Mouse (Mus musculus) retina, postnatal 7 days (tissue): ENCODE results near the gene Acot3.
"Not testable (repeated sequence)": the region's sequence is repeated elsewhere in the genome, so short reads cannot be mapped to it uniquely, and the experiment has no call there.

Experiments
- DNase-seq: peaks from one replicate; pipeline ENCODE4 v3.0.0-alpha.2; 2012; ENCODE audit warnings: low read depth, low spot score

The Acot3 gene

DNA sequence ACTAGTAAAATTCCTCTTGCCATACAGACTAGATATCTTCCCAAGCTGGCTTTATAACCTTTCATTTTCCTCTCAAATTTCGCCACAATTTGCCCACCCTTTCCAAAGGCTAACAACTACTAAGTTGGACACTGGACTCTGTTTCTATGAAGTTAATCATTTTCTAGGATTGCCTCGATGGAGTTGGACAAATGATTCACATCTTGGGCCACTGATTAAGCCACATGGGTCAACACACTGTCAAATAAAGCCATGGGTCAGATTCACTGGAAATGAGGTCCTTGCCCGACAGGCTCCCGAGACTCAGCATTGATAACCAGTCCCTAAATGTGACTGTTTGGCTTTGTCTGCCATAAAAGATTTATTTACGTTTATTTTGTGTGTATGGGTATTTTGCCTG is 9.7 kb upstream of the Acot3 start:
- no peak for DNase-seq

GRCm38 (mm10) chr12:84044045-84044444 is 7.9 kb upstream of the Acot3 start:
- DNase-seq: no peak

- no peak for DNase-seq
Observed at GRCm38 (mm10) chr12:84046906-84047305, 5.0 kb upstream of the Acot3 start.

GRCm38 (mm10) chr12:84050744-84051143 is 1.2 kb upstream of the Acot3 start:
- DNase-seq: not testable (repeated sequence)

- no peak for DNase-seq
Observed at GRCm38 (mm10) chr12:84052609-84053008, 665 bp downstream of the Acot3 start.

GRCm38 (mm10) chr12:84053173-84053572 is 1.2 kb downstream of the Acot3 start:
- DNase-seq: no peak

DNA sequence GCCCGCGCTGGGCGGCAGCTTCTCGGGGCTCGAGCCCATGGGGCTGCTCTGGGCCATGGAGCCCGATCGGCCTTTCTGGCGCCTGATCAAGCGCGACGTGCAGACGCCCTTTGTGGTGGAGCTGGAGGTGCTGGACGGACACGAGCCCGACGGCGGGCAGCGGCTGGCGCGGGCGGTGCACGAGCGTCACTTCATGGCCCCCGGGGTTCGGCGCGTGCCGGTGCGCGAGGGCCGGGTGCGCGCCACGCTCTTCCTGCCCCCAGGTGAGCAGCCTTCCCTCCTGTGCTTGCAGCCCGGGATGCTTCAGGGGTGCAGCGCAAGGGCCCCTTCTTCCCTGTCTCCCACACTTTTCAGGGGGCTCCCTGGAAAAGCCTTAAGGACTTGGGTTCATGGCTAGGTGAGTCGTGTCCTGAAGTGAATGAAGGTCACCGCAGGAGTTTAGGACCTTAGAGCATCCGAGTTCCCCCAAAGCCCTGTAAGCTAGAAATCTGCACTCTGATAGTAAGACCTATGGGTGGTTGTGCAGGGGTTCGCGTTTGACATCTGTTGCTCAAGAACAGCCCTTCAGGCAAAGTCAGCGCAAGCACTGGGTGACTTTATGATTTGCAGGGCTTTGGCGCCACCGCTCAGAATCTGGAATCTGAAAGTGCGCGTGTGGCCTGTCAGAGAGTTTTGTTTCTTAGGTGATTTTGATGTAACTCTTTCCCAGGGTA is 1.9 kb downstream of the Acot3 start:
- DNase-seq: no peak

DNA sequence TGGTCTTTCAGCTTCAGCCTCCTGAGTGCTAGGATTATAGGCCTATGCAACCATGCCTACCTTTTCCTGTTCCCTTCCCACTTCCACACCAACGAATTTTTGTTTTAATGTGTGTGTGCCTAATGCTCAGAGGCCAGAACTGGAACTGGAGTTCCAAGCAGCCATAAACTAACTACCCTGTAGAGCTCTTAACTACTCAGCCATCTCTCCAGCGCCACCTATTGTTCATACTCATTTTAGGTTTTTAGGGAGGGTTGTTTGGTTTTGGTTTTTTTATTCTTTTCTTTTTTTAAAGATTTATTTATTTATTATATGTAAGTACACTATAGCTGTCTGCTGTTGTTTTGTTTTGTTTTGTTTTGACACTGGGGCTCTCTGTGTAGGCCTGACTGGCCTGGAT is 9.0 kb downstream of the Acot3 start:
- no peak for DNase-seq

- no peak for DNase-seq
Observed at GRCm38 (mm10) chr12:84062336-84062735, 10.4 kb downstream of the Acot3 start.

DNA sequence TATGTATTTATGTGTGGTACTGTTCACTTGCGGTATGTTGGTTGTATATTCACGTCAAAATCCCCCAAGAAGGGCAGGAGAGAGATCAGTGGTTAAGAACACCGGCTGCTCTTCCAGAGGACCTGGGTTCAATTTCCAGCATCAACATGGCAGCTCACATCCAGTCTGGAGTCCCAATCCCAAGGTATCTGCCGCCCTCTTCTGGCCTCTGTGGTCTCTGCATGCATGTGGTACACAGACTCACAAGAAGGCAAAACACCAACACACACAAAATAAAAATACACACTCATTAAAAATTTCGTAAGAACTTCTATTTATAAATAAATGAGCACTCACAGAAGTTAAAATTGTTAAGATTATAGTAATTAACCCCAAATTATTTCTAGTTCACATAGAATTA is 11.3 kb downstream of the Acot3 start:
- DNase-seq: no peak

DNA sequence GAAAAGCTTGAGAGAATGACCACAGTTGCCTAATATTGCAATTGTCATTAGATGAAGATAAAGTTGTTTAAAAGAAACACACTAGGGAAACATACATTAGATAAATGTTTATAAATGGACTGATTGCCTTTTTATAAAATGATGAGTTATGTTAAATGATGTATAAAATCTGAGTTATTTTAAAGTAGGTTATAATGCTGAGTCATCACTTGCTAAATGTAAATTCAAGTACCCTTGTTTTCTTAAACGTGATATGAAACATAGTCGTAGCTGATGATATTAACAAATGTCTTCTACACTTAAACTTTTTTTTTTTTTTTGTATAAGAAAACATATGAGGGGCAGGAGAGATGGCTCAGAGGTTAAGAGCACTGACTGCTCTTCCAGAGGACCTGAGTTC is 11.9 kb downstream of the Acot3 start:
- DNase-seq: no peak

GRCm38 (mm10) chr12:84064621-84065020 is 12.7 kb downstream of the Acot3 start:
- DNase-seq: no peak

- no peak for DNase-seq
Observed at GRCm38 (mm10) chr12:84067752-84068151, 15.8 kb downstream of the Acot3 start.

GRCm38 (mm10) chr12:84068296-84068695 is 16.4 kb downstream of the Acot3 start:
- DNase-seq: no peak

- DNase-seq: no peak
Observed at GRCm38 (mm10) chr12:84068986-84069385, 17.0 kb downstream of the Acot3 start, which contains the start of gene Acot5. Gene Acot5 (plus strand): TSS chr12:84069325.

DNA sequence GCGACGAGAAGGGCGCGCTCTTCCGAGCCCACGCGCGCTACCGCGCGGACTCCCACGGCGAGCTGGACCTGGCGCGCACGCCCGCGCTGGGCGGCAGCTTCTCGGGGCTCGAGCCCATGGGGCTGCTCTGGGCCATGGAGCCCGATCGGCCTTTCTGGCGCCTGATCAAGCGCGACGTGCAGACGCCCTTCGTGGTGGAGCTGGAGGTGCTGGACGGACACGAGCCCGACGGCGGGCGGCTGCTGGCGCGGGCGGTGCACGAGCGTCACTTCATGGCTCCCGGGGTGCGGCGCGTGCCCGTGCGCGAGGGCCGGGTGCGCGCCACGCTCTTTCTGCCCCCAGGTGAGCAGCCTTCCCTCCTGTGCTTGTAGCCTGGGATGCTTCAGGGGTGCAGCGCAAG is 17.6 kb downstream of the Acot3 start:
- not testable (repeated sequence) for DNase-seq

DNA sequence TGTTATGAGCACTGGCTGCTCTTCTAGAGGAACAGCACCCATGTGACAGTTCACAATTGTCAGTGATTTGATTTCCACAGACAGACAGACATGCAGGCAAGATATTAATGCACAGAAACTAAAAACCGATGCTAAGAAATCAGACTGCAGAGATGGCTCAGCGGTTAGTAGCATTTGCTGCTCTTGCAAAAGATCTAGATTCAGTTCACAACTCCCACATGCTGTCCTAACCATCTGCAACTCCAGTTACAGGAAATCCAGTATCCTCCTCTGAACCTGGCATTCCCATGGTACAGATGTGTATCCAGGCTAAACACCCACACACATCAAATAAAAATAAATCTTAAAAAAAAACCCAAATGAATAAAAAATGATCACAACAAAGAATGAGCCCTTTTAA is 19.8 kb downstream of the Acot3 start:
- no peak for DNase-seq

DNA sequence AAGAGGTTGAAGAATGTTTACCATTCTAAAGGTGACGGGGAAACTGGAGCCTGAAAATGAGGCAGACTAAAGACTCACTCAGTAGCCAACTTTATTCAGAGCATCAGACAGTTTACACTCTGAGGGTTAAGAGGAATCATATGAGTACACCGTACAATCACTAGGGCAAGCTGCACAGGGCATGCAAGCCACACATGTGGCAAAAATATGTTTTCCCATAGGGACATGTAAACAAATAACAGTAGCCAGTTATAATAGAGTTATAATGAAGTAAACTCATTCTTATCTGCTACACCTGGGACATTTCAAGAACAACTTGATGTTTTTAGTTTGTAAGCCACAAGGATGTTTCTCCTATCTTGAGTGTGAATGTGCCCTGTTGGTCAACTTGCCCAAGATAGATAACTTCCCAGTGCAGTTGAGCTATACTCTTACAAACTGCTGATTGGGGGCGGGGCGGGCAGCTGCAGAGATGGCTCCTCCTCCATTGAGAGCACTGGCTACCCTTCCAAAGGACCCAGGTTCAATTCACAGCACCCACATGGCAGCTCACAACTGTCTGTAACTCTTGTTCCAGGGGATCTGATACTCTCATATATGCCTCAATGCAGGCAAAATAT is 25.5 kb downstream of the Acot3 start:
- no peak for DNase-seq

GRCm38 (mm10) chr12:84083842-84084241 is 31.9 kb downstream of the Acot3 start:
- no peak for DNase-seq

DNA sequence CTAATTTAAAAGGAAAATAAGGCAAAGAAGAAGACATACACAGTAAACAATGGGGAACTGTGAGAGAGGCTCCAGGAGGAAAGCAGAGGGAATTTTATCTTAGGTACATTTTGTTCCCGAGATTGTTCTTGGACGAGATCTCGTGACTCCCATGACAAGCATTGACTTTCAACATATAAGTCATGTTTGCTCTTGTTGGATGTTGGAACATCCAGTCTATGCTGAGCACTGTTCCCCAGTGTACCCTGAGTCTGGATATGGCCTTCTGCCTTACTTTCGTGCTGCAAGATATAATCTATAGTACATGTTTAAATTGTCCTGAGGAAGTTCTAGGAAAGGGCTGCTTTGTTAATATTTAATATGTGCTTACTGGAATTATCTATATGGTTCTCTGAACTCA is 32.6 kb downstream of the Acot3 start:
- no peak for DNase-seq

GRCm38 (mm10) chr12:84094666-84095065 is 42.7 kb downstream of the Acot3 start:
- not testable (repeated sequence) for DNase-seq

- no peak for DNase-seq
Observed at GRCm38 (mm10) chr12:84099605-84100004, 47.7 kb downstream of the Acot3 start.

DNA sequence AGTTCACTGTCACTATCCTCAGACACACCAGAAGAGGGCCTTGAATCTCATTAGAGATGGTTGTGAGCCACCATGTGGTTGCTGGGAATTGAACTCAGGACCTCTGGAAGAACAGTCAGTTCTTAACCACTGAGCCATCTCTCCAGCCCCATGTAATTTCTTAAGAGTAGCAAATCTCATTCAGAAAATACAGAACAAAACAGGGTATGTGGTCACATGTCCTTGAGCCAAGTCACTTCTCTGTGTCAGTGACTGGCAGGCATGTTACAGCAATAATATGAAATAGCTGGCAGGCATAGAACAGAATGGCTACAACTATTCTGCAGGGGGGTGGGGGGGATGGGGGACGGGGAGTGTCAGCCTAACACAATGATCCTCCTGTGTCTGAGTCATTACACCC is 48.1 kb downstream of the Acot3 start:
- DNase-seq: no peak
